Mouse (Mus musculus) kidney, embryonic 16.5 days (tissue): ENCODE results near the gene 1700015F17Rik. TPM values are rescaled to one million over a fixed set of nuclear protein-coding genes. Genes with fewer than 3 reads are reported as not detected.

Source experiments
- ATAC-seq: fragments of 200-750 bp; cut with Nextera tagmentation; 2 replicates; pipeline ENCODE4 v1.8.0; 2017; ENCODE audit warnings: moderate TSS enrichment; ENCODE audit not compliant: low FRiP score, low TSS enrichment
- H3K27ac ChIP-seq: fragments of 300-500 bp; sonication (generic); 2 replicates; pipeline ENCODE4 v1.5.1; 2014; ENCODE audit warnings: low read length
- H3K27me3 ChIP-seq: fragments of 300-500 bp; sonication (generic); 2 replicates; pipeline ENCODE4 v1.6.1; 2014; ENCODE audit warnings: low read length, control low read depth, mixed read lengths; ENCODE audit not compliant: insufficient read depth
- H3K36me3 ChIP-seq: fragments of 300-500 bp; sonication (generic); 2 replicates; pipeline ENCODE4 v1.6.1; 2014; ENCODE audit warnings: low read length, control low read depth, mixed read lengths; ENCODE audit not compliant: insufficient read depth
- H3K4me1 ChIP-seq: fragments of 300-500 bp; sonication (generic); 2 replicates; pipeline ENCODE4 v1.6.1; 2014; ENCODE audit warnings: low read length, control low read depth, mixed read lengths; ENCODE audit not compliant: insufficient read depth
- H3K4me2 ChIP-seq: fragments of 300-500 bp; sonication (generic); replicated peaks from 2 replicates; pipeline ENCODE4 v1.6.1; 2014; ENCODE audit warnings: low read depth, low read length
- H3K4me3 ChIP-seq: fragments of 300-500 bp; sonication (generic); 2 replicates; pipeline ENCODE4 v1.5.1; 2014; ENCODE audit warnings: mild to moderate bottlenecking, low read length
- H3K9ac ChIP-seq: fragments of 300-500 bp; sonication (generic); replicated peaks from 2 replicates; pipeline ENCODE4 v1.6.1; 2014; ENCODE audit warnings: low read length
- H3K9me3 ChIP-seq: fragments of 300-500 bp; sonication (generic); 2 replicates; pipeline ENCODE4 v1.6.1; 2016; ENCODE audit warnings: low read length, control low read depth
- WGBS: fragments of 180-500 bp; shearing (Covaris S2); extraction: QIAGEN DNeasy Blood & Tissue Kit; methylation state at CpG from one replicate; pipeline ENCODE4 v1.1.7; 2014; 5-methylcytosine and 5-hydroxymethylcytosine counted together
- polyA plus RNA-seq: library from polyadenylated mRNA; unstranded; fragments of >200 nt; fragmentation: Nextera tagmentation; extraction: Ambion mirVana; gene quantifications from 2 replicates; pipeline ENCODE4 v1.2.1, GENCODE M21; 2015

1700015F17Rik gene
- polyA plus RNA-seq, result not detected in 2 replicates

DNA sequence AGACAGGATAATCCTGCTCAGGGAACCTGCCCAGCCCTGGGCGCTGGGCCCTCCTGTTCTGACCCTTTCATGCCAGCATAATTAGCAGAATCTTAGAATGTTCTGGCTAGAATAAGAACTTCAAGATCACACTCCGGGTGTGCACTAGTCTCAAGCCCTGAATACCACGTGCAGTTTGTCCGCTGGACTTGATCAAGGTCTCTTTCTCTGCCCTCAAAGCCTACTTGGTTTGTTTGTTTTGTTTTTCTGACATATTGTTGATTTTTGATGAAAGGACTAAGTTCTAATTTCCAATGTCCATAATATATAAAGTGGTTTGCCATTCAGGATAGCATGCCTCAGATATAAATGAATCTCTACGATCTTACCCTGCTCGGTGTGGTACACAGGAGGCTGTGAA is at the start of gene 1700015F17Rik:
Gene 1700015F17Rik, minus strand, starts transcription at position 101 of the 400 bp plus-strand sequence.
- Histone ChIP-seq H3K9ac (no peak within 1 kb of the TSS), H3K27ac (no peak within 1 kb of the TSS), H3K4me2 (no peak within 1 kb of the TSS), H3K4me1 (0 out of 2 replicates have a peak, but pooled peaks cover 7% of the 10 kb centered on the region), H3K36me3 (no peaks in the 10 kb centered on the region), H3K27me3 (no peaks in the 10 kb centered on the region), H3K9me3 (no peaks in the 10 kb centered on the region), H3K4me3 (no peak within 1 kb of the TSS)
- no peak for ATAC-seq
- WGBS, result 96% methylated on average over 6 of the region's 6 CpGs

DNA sequence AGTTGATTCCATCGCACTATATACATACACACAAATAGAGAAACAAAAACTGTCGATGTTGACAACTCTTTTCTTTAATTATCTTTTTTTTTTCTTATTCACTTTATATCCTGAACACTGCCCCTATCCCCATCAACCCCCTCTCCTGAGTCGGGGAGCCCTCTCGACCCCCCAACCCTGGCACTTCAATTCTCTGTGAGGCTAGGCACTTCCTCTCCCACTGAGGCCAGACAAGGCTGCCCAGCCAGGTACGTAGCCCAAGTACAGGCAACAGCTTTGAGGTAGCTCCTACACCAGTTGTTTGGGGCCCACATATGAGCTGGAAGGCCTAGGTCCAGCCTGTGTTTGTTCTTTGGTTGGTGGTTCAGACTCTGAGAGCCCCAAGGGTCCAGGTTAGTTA is 36.5 kb upstream of the 1700015F17Rik start:
- H3K27me3 ChIP-seq, result no peaks in the 10 kb centered on the region
- WGBS, result 81% methylated on average over 5 of the region's 5 CpGs
- H3K36me3 ChIP-seq, result peaks cover 3% of the 10 kb centered on the region; the same call in 1 of the 2 replicates
- ATAC-seq, result no peak
- H3K9me3 ChIP-seq, result 0 out of 2 replicates have a peak, but pooled peaks cover 3% of the 10 kb centered on the region
- H3K4me2 ChIP-seq, result no peak overlapping the region
- no peak overlapping the region for H3K27ac ChIP-seq
- no peak overlapping the region for H3K4me3 ChIP-seq
- peaks cover 8% of the 10 kb centered on the region for H3K4me1 ChIP-seq
- no peak overlapping the region for H3K9ac ChIP-seq

DNA sequence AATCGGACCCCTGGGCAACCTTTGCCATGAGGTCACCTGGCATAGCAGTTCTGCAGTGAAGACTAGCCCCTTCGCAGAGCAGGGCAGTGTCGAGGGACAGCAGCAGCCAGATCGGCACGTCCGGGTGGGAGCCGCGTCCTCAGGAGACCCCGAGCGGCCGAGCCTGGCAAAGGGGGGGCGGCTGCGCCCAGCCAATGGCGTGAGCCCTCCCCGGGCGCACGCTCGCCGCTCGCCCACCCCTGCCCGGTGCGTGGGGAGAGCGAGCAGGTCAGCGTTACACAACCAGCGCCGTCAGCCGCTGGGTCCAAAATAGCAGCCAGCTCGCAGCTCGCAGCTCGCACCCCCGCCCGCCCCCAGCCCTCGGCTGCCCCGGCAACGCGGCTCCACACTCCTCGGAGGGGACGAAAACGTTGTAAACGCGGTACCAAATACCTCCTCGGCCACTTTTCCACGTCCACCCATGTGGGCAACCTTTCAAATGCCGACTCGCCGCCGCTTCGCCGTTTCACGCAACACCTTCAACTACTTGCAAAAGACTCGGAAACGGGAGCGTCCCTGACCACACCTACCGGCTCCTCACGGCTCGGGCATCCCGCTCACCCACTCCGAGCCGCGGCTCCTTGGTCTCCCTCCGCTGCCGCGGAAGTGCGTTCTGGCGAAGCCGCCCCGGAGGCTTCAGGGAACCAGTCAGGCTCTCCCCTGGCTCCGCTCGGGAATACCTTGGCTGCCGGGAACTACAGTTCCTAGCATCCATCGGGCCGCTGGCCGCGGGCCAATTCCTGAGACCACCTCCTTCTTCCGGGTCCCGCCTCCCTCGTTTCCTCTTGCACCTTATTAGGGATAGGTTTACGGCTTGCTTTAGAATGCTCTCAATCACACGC is 35.5 kb upstream of the 1700015F17Rik start, which contains the start of gene Cldn12:
Gene Cldn12, minus strand, starts transcription at position 763 of the 881 bp plus-strand sequence.
- Histone ChIP-seq H3K36me3 (peaks cover 3% of the 10 kb centered on the region; the same call in 1 of the 2 replicates), H3K27ac (peak within 1 kb of the TSS; percentile 94), H3K9me3 (0 out of 2 replicates have a peak, but pooled peaks cover 3% of the 10 kb centered on the region), H3K9ac (peak within 1 kb of the TSS; percentile 83), H3K4me1 (peaks cover 8% of the 10 kb centered on the region), H3K4me2 (peak within 1 kb of the TSS; percentile 80), H3K4me3 (peak within 1 kb of the TSS; percentile 88), H3K27me3 (no peaks in the 10 kb centered on the region)
- ATAC-seq, result peak; percentile 97
- WGBS, result under 1% methylated on average over 79 of the region's 79 CpGs

DNA sequence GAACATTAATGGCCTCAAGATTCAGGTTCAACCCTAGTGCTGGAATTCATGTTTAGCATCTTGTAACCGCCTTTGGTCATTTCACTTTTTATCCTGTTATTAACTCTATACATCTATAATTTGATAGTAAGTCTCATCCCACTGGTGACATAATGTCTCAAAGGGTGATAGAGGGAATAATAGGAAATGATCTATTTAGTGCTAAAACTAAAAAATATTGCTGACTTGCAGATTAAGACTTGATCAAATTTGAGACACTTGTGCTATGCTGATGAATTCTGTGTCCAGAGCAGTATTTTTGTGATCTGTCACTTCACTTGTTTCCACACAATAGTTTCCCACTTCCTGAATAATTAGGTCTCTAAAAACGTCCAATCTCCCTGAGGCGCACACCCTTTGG is 32.5 kb upstream of the 1700015F17Rik start:
- ATAC-seq, result no peak
- 82% methylated on average over 3 of the region's 3 CpGs for WGBS
- H3K9me3 ChIP-seq, result 0 out of 2 replicates have a peak, but pooled peaks cover 3% of the 10 kb centered on the region

GRCm38 (mm10) chr5:5510989-5511388 is 32.0 kb upstream of the 1700015F17Rik start:
- H3K9me3 ChIP-seq, result 0 out of 2 replicates have a peak, but pooled peaks cover 3% of the 10 kb centered on the region
- ATAC-seq, result no peak
- H3K27ac ChIP-seq, result no peak overlapping the region
- no peak overlapping the region for H3K9ac ChIP-seq
- H3K4me3 ChIP-seq, result no peak overlapping the region
- H3K36me3 ChIP-seq, result peaks cover 3% of the 10 kb centered on the region; the same call in 1 of the 2 replicates
- no peak overlapping the region for H3K4me2 ChIP-seq
- H3K27me3 ChIP-seq, result no peaks in the 10 kb centered on the region
- 81% methylated on average over 5 of the region's 5 CpGs for WGBS
- H3K4me1 ChIP-seq, result peaks cover 8% of the 10 kb centered on the region

More for the DNA sequence above, 32.5 kb upstream of the 1700015F17Rik start:
- no peak overlapping the region for H3K27ac ChIP-seq
- no peak overlapping the region for H3K9ac ChIP-seq
- peaks cover 8% of the 10 kb centered on the region for H3K4me1 ChIP-seq
- H3K27me3 ChIP-seq, result no peaks in the 10 kb centered on the region
- no peak overlapping the region for H3K4me2 ChIP-seq
- H3K4me3 ChIP-seq, result no peak overlapping the region
- peaks cover 3% of the 10 kb centered on the region; the same call in 1 of the 2 replicates for H3K36me3 ChIP-seq

GRCm38 (mm10) chr5:5510304-5510887 is 31.5 kb upstream of the 1700015F17Rik start:
- Histone ChIP-seq H3K4me2 (no peak overlapping the region), H3K4me1 (peaks cover 8% of the 10 kb centered on the region), H3K4me3 (no peak overlapping the region), H3K9me3 (0 out of 2 replicates have a peak, but pooled peaks cover 3% of the 10 kb centered on the region), H3K27ac (no peak overlapping the region), H3K9ac (no peak overlapping the region), H3K27me3 (no peaks in the 10 kb centered on the region), H3K36me3 (peaks cover 3% of the 10 kb centered on the region; the same call in 1 of the 2 replicates)
- 79% methylated on average over 10 of the region's 10 CpGs for WGBS
- ATAC-seq, result no peak

GRCm38 (mm10) chr5:5508231-5508630 is 29.3 kb upstream of the 1700015F17Rik start:
- Histone ChIP-seq H3K36me3 (peaks cover 11% of the 10 kb centered on the region), H3K9ac (no peak overlapping the region), H3K27me3 (no peaks in the 10 kb centered on the region), H3K4me2 (no peak overlapping the region), H3K4me1 (no peaks in the 10 kb centered on the region), H3K4me3 (no peak overlapping the region), H3K27ac (no peak overlapping the region), H3K9me3 (0 out of 2 replicates have a peak, but pooled peaks cover 3% of the 10 kb centered on the region)
- 88% methylated on average over 10 of the region's 10 CpGs for WGBS
- ATAC-seq, result peak; percentile 20; the same call in 1 of the 2 replicates

- H3K36me3 ChIP-seq, result peaks cover 11% of the 10 kb centered on the region
- no peak overlapping the region for H3K4me2 ChIP-seq
- H3K27me3 ChIP-seq, result no peaks in the 10 kb centered on the region
- 0 out of 2 replicates have a peak, but pooled peaks cover 3% of the 10 kb centered on the region for H3K9me3 ChIP-seq
- WGBS, result 59% methylated on average over 20 of the region's 20 CpGs
- H3K4me1 ChIP-seq, result no peaks in the 10 kb centered on the region
- ATAC-seq, result peak; percentile 49; the same call in 1 of the 2 replicates
- no peak overlapping the region for H3K27ac ChIP-seq
- no peak overlapping the region for H3K9ac ChIP-seq
- no peak overlapping the region for H3K4me3 ChIP-seq
Observed at GRCm38 (mm10) chr5:5507701-5508225, 28.8 kb upstream of the 1700015F17Rik start.

GRCm38 (mm10) chr5:5504456-5504855 is 25.5 kb upstream of the 1700015F17Rik start:
- no peaks in the 10 kb centered on the region for H3K9me3 ChIP-seq
- H3K27ac ChIP-seq, result no peak overlapping the region
- 0 out of 2 replicates have a peak, but pooled peaks have one; percentile 35 for ATAC-seq
- no peaks in the 10 kb centered on the region for H3K4me1 ChIP-seq
- WGBS, result 91% methylated on average over 13 of the region's 13 CpGs
- no peak overlapping the region for H3K9ac ChIP-seq
- no peaks in the 10 kb centered on the region for H3K27me3 ChIP-seq
- H3K36me3 ChIP-seq, result peaks cover 8% of the 10 kb centered on the region; the same call in 1 of the 2 replicates
- no peak overlapping the region for H3K4me2 ChIP-seq
- no peak overlapping the region for H3K4me3 ChIP-seq
